Mouse (Mus musculus) neural tube, embryonic 13.5 days (tissue): ENCODE measurements around the gene Prkcsh. TPM values are rescaled to one million over a fixed set of nuclear protein-coding genes. Genes with fewer than 3 reads are reported as not detected.

Experiments used
- ATAC-seq: fragments of 200-750 bp; cut with Nextera tagmentation; 2 replicates; pipeline ENCODE4 v1.8.0; 2017; ENCODE audit warnings: low read depth, mild to moderate bottlenecking, moderate TSS enrichment, moderate library complexity
- H3K27ac ChIP-seq: fragments of 300-500 bp; sonication (generic); replicated peaks from 2 replicates; pipeline ENCODE4 v1.5.1; 2015; ENCODE audit warnings: moderate library complexity, mild to moderate bottlenecking, inconsistent platforms
- H3K27me3 ChIP-seq: fragments of 300-500 bp; sonication (generic); 2 replicates; pipeline ENCODE4 v1.6.1; 2015; ENCODE audit warnings: mild to moderate bottlenecking, inconsistent platforms
- H3K36me3 ChIP-seq: fragments of 300-500 bp; sonication (generic); 2 replicates; pipeline ENCODE4 v1.6.1; 2015; ENCODE audit warnings: mild to moderate bottlenecking, inconsistent platforms
- H3K4me1 ChIP-seq: fragments of 300-500 bp; sonication (generic); replicated peaks from 2 replicates; pipeline ENCODE4 v1.6.1; 2015; ENCODE audit warnings: inconsistent platforms
- H3K4me2 ChIP-seq: fragments of 300-500 bp; sonication (generic); 2 replicates; pipeline ENCODE4 v1.6.1; 2015; ENCODE audit warnings: inconsistent platforms, mild to moderate bottlenecking, moderate library complexity
- H3K4me3 ChIP-seq: fragments of 300-500 bp; sonication (generic); 2 replicates; pipeline ENCODE4 v1.5.1; 2015; ENCODE audit warnings: mild to moderate bottlenecking, inconsistent platforms
- H3K9ac ChIP-seq: fragments of 300-500 bp; sonication (generic); 2 replicates; pipeline ENCODE4 v1.6.1; 2015; ENCODE audit warnings: moderate library complexity, mild to moderate bottlenecking, inconsistent platforms
- H3K9me3 ChIP-seq: fragments of 300-500 bp; sonication (generic); 2 replicates; pipeline ENCODE4 v1.6.1; 2016; ENCODE audit warnings: inconsistent platforms
- WGBS: fragments of 180-500 bp; shearing (Covaris S2); methylation state at CpG from one replicate; pipeline ENCODE4 v1.1.7; 2015; 5-methylcytosine and 5-hydroxymethylcytosine counted together
- polyA plus RNA-seq: library from polyadenylated mRNA; unstranded; fragments of >200 nt; fragmentation: Nextera tagmentation; extraction: Ambion mirVana; gene quantifications from 2 replicates; pipeline ENCODE4 v1.2.1, GENCODE M21; 2015

Prkcsh gene
- polyA plus RNA-seq, 1 experiment from 2014 or later, result 101 TPM

GRCm38 (mm10) chr9:22053657-22054056, 51.1 kb downstream of the Prkcsh start:
- Histone ChIP-seq H3K27ac (no peak overlapping the region), H3K9me3 (no peaks in the 10 kb centered on the region), H3K4me3 (no peak overlapping the region), H3K4me2 (no peak overlapping the region), H3K4me1 (peaks cover 33% of the 10 kb centered on the region), H3K36me3 (peaks cover 27% of the 10 kb centered on the region), H3K27me3 (peaks cover 18% of the 10 kb centered on the region; the same call in 1 of the 2 replicates), H3K9ac (no peak overlapping the region)
- WGBS, result 42% methylated on average over 6 of the region's 7 CpGs
- no peak for ATAC-seq

GRCm38 (mm10) chr9:22054411-22055076, 51.9 kb downstream of the Prkcsh start:
- Histone ChIP-seq H3K27me3 (peaks cover 18% of the 10 kb centered on the region; the same call in 1 of the 2 replicates), H3K27ac (no peak overlapping the region; the same call in 1 of the 2 replicates), H3K9me3 (no peaks in the 10 kb centered on the region), H3K36me3 (peaks cover 30% of the 10 kb centered on the region), H3K9ac (no peak overlapping the region), H3K4me3 (peak overlapping the region; percentile 21), H3K4me1 (peaks cover 24% of the 10 kb centered on the region), H3K4me2 (peak overlapping the region; percentile 52)
- peak; percentile 21 for ATAC-seq
- 1% methylated on average over 32 of the region's 32 CpGs for WGBS

- no peak for ATAC-seq
- Histone ChIP-seq H3K36me3 (peaks cover 40% of the 10 kb centered on the region), H3K4me2 (no peak overlapping the region), H3K27ac (no peak overlapping the region), H3K9me3 (no peaks in the 10 kb centered on the region), H3K4me3 (no peak overlapping the region), H3K9ac (no peak overlapping the region), H3K4me1 (peaks cover 13% of the 10 kb centered on the region), H3K27me3 (peaks cover 18% of the 10 kb centered on the region; the same call in 1 of the 2 replicates)
- WGBS, result 43% methylated on average over 29 of the region's 29 CpGs
Measured at GRCm38 (mm10) chr9:22055713-22056112, 53.1 kb downstream of the Prkcsh start.

- Histone ChIP-seq H3K27me3 (peaks cover 18% of the 10 kb centered on the region; the same call in 1 of the 2 replicates), H3K9ac (no peak overlapping the region), H3K4me2 (no peak overlapping the region), H3K9me3 (no peaks in the 10 kb centered on the region), H3K4me3 (no peak overlapping the region), H3K36me3 (peaks cover 47% of the 10 kb centered on the region), H3K4me1 (peaks cover 13% of the 10 kb centered on the region), H3K27ac (no peak overlapping the region)
- ATAC-seq, result no peak
- 77% methylated on average over 9 of the region's 9 CpGs for WGBS
Measured at GRCm38 (mm10) chr9:22056303-22056910, 53.8 kb downstream of the Prkcsh start.

GRCm38 (mm10) chr9:22057031-22057517, 54.5 kb downstream of the Prkcsh start:
- Histone ChIP-seq H3K4me3 (no peak overlapping the region), H3K4me2 (no peak overlapping the region), H3K27ac (no peak overlapping the region), H3K4me1 (peaks cover 11% of the 10 kb centered on the region), H3K9me3 (no peaks in the 10 kb centered on the region), H3K9ac (no peak overlapping the region), H3K36me3 (peaks cover 54% of the 10 kb centered on the region), H3K27me3 (peaks cover 18% of the 10 kb centered on the region; the same call in 1 of the 2 replicates)
- no peak for ATAC-seq
- WGBS, result 91% methylated on average over 8 of the region's 9 CpGs

GRCm38 (mm10) chr9:22058011-22058424, 55.4 kb downstream of the Prkcsh start:
- Histone ChIP-seq H3K36me3 (peaks cover 63% of the 10 kb centered on the region), H3K27me3 (peaks cover 14% of the 10 kb centered on the region; the same call in 1 of the 2 replicates), H3K27ac (no peak overlapping the region), H3K4me3 (no peak overlapping the region), H3K4me2 (no peak overlapping the region), H3K9me3 (no peaks in the 10 kb centered on the region), H3K9ac (no peak overlapping the region), H3K4me1 (peaks cover 8% of the 10 kb centered on the region)
- WGBS, result 78% methylated on average over 9 of the region's 9 CpGs
- ATAC-seq, result no peak

- ATAC-seq, result no peak
- H3K4me2 ChIP-seq, result no peak overlapping the region
- H3K9me3 ChIP-seq, result no peaks in the 10 kb centered on the region
- no peak overlapping the region for H3K27ac ChIP-seq
- no peak overlapping the region for H3K4me3 ChIP-seq
- no peaks in the 10 kb centered on the region for H3K4me1 ChIP-seq
- H3K27me3 ChIP-seq, result no peaks in the 10 kb centered on the region
- WGBS, result 85% methylated on average over 2 of the region's 2 CpGs
- H3K36me3 ChIP-seq, result peaks cover 95% of the 10 kb centered on the region
- H3K9ac ChIP-seq, result no peak overlapping the region
Measured at GRCm38 (mm10) chr9:22061339-22061738, 58.7 kb downstream of the Prkcsh start.

Other genes starting within 250 kb of the Prkcsh start
- gene Spc24, start 242.5 kb upstream of the Prkcsh start, polyA plus RNA-seq, result 17.5 and 21.0 TPM in 2 replicates
- gene Kank2, start 204.1 kb upstream of the Prkcsh start, polyA plus RNA-seq, result 5.3 and 5.9 TPM in 2 replicates
- 0.46 and 0.72 TPM in 2 replicates for gene Angptl8, start 167.3 kb upstream of the Prkcsh start, polyA plus RNA-seq
- gene Dock6, start 150.2 kb upstream of the Prkcsh start, polyA plus RNA-seq, result 21.3 and 22.8 TPM in 2 replicates
- 25.9 and 26.2 TPM in 2 replicates for gene Rab3d, start 84.6 kb upstream of the Prkcsh start, polyA plus RNA-seq
- gene Ccdc159, start 75.3 kb upstream of the Prkcsh start, polyA plus RNA-seq, result 7.6 and 8.3 TPM in 2 replicates
- 41.7 and 47.4 TPM in 2 replicates for gene Tmem205, start 75.2 kb upstream of the Prkcsh start, polyA plus RNA-seq
- gene Plppr2, start 65.8 kb upstream of the Prkcsh start, polyA plus RNA-seq, result 69.5 and 73.1 TPM in 2 replicates
- 8.8 and 10.7 TPM in 2 replicates for gene Swsap1, start 47.1 kb upstream of the Prkcsh start, polyA plus RNA-seq
- gene Epor, start 39.3 kb upstream of the Prkcsh start, polyA plus RNA-seq, result 2.1 and 2.8 TPM in 2 replicates
- 1.7 and 1.9 TPM in 2 replicates for gene Rgl3, start 13.4 kb upstream of the Prkcsh start, polyA plus RNA-seq
- gene Ccdc151, start 172 bp upstream of the Prkcsh start, polyA plus RNA-seq, result 3.2 and 3.8 TPM in 2 replicates
- 82.7 and 86.9 TPM in 2 replicates for gene Elavl3, start 49.2 kb downstream of the Prkcsh start, polyA plus RNA-seq
- not detected in 2 replicates for gene Gm49318, start 68.5 kb downstream of the Prkcsh start, polyA plus RNA-seq
- gene Zfp653, start 68.6 kb downstream of the Prkcsh start, polyA plus RNA-seq, result 16.5 and 16.6 TPM in 2 replicates
- gene Ecsit, start 82.6 kb downstream of the Prkcsh start, polyA plus RNA-seq, result 47.9 and 57.8 TPM in 2 replicates
- 2.6 and 2.9 TPM in 2 replicates for gene Cnn1, start 96.4 kb downstream of the Prkcsh start, polyA plus RNA-seq
- 170 and 172 TPM in 2 replicates for gene Elof1, start 114.4 kb downstream of the Prkcsh start, polyA plus RNA-seq
- 1.4 and 1.6 TPM in 2 replicates for gene Acp5, start 132.9 kb downstream of the Prkcsh start, polyA plus RNA-seq
- gene Pigyl, start 154.0 kb downstream of the Prkcsh start, polyA plus RNA-seq, result 83.8 and 86.9 TPM in 2 replicates
- 0.12 and 0.31 TPM in 2 replicates for gene Zfp872, start 185.3 kb downstream of the Prkcsh start, polyA plus RNA-seq
- gene Zfp809, start 222.9 kb downstream of the Prkcsh start, polyA plus RNA-seq, result 9.0 and 10.3 TPM in 2 replicates